Mouse (Mus musculus): ENCODE data around the gene Smad3.

DNA sequence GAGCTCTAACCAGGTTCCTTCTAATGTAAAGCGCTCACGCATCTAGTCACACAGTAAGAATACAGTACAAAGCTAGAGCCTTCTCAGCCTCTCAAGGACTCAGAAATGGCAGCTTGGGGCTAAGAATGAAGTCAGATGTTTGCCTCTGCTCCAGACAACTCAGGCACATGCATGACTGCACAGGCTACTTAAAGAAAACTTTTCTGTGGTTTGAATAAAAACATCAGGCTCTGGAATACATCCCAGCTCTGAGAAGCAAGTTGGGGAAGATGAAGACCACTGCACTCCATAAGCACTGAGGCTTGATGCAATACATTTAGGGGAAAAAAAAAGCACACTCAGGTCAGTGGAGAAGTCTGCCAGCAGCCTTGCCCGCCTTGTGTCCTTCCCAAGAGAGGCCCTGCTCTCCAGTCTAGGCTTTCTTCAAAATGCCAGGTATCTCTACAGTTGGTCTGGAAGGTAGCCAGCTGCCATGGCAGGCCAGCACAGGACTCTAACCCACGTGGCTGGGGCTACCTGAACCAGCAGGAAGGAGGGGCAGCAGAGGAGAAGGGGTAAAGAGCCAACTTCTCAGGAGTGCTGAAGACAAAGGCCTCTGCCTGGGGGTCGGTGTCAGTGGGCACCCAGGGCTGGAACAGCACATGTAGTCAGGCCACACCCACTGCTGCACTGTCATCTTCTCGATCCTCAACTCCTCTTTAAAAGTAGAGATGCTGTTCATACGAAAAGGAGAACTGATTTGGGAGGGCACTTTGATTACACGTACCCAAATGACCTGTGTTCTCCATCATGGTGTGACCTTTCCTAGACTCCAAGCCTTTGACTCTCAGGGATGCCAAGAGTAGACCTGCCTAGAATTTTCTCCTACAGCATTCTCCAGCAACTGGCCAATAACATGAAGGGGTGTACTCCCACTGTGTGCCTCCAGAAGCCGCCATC lies 109.9 kb downstream of the Smad3 start:
- TF ChIP-seq CTCF (IDR thresholded peaks at IDR 0.05; ENCODE audit: low read depth) (no peak), EP300 (optimal IDR thresholded peaks at IDR 0.05) (no peak)

All from stomach, postnatal 0 days (tissue).